Mouse (Mus musculus) left cerebral cortex, adult 2 months (tissue): Measurements from ENCODE around the gene Hmga1b. TPM values are rescaled to one million over a fixed set of nuclear protein-coding genes. Genes with fewer than 3 reads are reported as not detected.
"Not testable (repeated sequence)": the region's sequence is repeated elsewhere in the genome, so short reads cannot be mapped to it uniquely, and the experiment has no call there.

Experiments
- DNase-seq, 2 experiments: peaks; one replicate each; pipeline ENCODE4 v3.0.0; 2021 to 2022; ENCODE audit warnings: low spot score in 2 of 2, mixed read lengths in 1 of 2; ENCODE audit errors: extremely low spot score in 1 of 2
- H3K27ac ChIP-seq: fragments of 200-600 bp; 2 replicates; pipeline ENCODE4 v1.8.1; 2022
- H3K4me3 ChIP-seq: fragments of 200-600 bp; 2 replicates; pipeline ENCODE4 v1.8.1; 2022
- CTCF ChIP-seq: fragments of 200-600 bp; IDR thresholded peaks from 2 replicates; pipeline ENCODE4 v1.8.1; 2022; ENCODE audit warnings: antibody characterized with exemption, mild to moderate bottlenecking, moderate library complexity
- intact Hi-C: fragments of 180-260 bp; cut with DNase I; formaldehyde crosslinking; loops from one replicate; pipeline ENCODE4 v1.15.1; 2025
- total RNA-seq, 2 experiments: library from RNA; stranded (reverse); gene quantifications; 2 replicates each; pipeline ENCODE4 v1.2.3; 2021

Hmga1b gene
- total RNA-seq, 2 experiments from 2014 or later: 27.5 to 57.3 TPM

GRCm38 (mm10) chr11:120736424-120736823 lies 26.2 kb upstream of the Hmga1b start:
- intact Hi-C loops: no loop called here
- TF ChIP-seq CTCF: no peak
- Histone ChIP-seq H3K27ac (no peak overlapping the region), H3K4me3 (no peak overlapping the region)
- DNase-seq: no peak

DNA sequence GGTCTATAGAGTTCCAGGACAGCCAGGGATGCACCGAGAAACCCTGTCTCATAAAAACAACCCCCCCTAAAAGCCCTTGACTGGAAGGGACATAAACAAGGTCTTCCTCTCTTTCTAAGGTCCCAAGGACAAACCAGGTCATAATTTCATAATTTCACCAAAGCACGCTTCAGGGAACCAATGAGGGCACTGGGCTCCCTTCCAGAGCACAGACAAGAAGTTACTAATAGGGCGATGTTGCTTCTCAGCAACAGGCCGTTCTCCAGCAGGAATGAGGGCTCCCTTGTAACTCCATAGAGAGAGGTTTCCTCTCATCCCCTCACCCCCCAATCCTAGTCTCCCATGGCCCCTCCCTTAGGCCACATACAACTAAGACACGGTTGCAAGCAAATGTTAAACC lies 21.6 kb upstream of the Hmga1b start:
- Histone ChIP-seq H3K4me3 (no peak overlapping the region), H3K27ac (no peak overlapping the region)
- intact Hi-C loops: no loop called here
- TF ChIP-seq CTCF: no peak
- no peak for DNase-seq

DNA sequence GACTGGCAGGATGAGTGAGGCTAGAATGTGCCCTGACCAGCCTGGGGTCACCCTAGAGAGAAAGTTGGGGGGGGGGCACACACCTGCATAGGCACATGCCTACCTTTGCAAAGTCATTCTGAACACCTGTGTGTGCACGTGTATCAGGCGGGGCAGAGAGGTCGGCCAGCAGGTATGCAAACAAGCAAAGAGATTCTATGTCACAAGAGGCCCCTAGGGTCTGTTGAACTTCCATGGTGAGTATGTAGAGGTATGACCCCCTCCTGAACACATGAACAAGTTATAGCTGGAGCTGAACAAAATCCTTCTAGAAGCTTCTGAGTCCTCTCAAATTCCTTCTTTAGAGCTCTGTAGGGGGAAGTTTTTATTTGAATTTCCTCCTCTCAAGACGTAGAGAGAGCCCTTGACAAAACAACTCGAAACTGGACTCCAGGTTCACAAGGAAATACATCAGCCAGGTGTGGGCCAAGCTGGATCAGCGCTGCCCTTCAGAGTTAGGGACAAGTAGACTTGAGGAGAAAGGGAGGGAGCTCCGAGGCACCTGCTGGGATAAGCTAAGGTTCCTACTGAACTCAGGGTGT lies 18.4 kb upstream of the Hmga1b start:
- no peak for TF ChIP-seq CTCF
- DNase-seq: no peak
- H3K27ac ChIP-seq: no peak overlapping the region
- no peak overlapping the region for H3K4me3 ChIP-seq
- intact Hi-C loops: no loop called here

- TF ChIP-seq CTCF: no peak
- intact Hi-C loops: no loop called here
- no peak for DNase-seq
- Histone ChIP-seq H3K4me3 (no peak overlapping the region), H3K27ac (no peak overlapping the region)
Observed at GRCm38 (mm10) chr11:120747974-120748373, 14.6 kb upstream of the Hmga1b start.

GRCm38 (mm10) chr11:120749430-120749829 lies 13.2 kb upstream of the Hmga1b start:
- Histone ChIP-seq H3K27ac (no peak overlapping the region), H3K4me3 (no peak overlapping the region)
- intact Hi-C loops: no loop called here
- peak; percentile 49 for TF ChIP-seq CTCF
- DNase-seq: no peak

- no peak for DNase-seq
- H3K4me3 ChIP-seq: no peak overlapping the region
- no peak for TF ChIP-seq CTCF
- H3K27ac ChIP-seq: no peak overlapping the region
- intact Hi-C loops: no loop called here
Observed at GRCm38 (mm10) chr11:120751606-120752005, 11.0 kb upstream of the Hmga1b start.

DNA sequence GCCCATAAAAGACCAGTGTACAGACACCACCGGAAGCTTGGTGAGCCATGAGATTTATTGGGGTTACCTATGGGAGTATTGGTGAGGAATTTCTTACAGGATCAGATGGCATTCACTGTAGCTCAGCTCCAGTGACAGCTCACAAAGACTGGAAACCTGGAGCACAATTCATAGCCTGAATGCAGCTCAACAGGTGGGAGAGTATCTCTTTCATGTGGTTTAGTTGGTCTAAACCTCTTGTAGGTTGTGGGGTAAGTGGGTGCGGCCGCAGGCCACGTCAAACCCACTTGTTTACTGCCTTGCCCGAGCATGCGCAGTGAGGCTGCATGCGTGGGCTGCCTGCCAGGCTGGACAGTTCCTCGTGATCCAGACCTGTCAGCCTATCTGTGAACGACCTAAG lies 2.4 kb upstream of the Hmga1b start:
- DNase-seq: no peak
- intact Hi-C loops: no loop called here
- no peak for TF ChIP-seq CTCF
- no peak overlapping the region for H3K27ac ChIP-seq
- H3K4me3 ChIP-seq: no peak overlapping the region

DNA sequence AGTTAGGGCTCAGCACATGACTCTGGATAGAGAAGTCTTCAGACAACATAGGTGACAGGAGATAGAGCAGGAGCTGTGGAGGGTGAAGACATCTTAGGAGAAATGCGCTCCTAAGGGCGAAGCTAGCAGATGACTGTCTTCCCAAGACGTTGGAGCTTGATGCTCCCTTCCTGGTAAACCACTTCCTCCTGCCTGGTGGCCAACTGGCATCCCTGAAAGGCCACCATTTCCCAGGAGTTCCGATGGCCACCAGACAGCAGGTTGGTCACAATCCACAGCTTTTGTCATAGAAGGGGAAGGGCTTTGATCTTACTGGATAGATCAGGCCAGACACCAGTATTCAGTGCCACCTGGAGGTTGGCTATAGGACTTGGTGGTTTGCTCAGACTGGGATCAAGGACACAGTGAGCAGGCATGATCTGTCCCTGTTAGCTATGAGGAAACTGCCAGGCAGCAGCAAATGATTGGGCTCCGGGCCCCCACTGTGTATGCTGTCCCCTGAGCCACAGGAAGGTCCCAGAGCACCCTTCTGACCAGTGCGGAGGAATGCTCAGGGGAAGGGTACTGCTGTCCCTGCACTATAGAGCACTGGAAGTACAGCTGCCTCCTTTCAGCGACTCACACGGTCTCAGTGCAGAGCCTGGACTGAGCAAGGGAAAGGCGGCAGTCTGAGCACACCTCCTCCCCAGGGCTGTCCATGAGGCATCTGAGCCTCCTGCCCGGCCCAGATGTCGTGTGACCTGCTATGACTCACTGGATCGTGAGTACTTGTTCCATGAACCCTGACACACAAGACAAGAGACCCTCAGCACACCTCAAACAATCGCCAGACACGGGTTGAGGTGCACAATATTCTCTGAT lies 553 bp upstream of the Hmga1b start:
- intact Hi-C loops: no loop called here
- H3K27ac ChIP-seq: no peak overlapping the region
- no peak for DNase-seq
- no peak overlapping the region for H3K4me3 ChIP-seq
- no peak for TF ChIP-seq CTCF

- H3K27ac ChIP-seq, DNase-seq, intact Hi-C loops, H3K4me3 ChIP-seq: not testable (repeated sequence)
Observed at GRCm38 (mm10) chr11:120763121-120763999, 766 bp downstream of the Hmga1b start.

- intact Hi-C loops, H3K4me3 ChIP-seq, H3K27ac ChIP-seq, DNase-seq: not testable (repeated sequence)
Observed at GRCm38 (mm10) chr11:120767023-120767422, 4.4 kb downstream of the Hmga1b start.

DNA sequence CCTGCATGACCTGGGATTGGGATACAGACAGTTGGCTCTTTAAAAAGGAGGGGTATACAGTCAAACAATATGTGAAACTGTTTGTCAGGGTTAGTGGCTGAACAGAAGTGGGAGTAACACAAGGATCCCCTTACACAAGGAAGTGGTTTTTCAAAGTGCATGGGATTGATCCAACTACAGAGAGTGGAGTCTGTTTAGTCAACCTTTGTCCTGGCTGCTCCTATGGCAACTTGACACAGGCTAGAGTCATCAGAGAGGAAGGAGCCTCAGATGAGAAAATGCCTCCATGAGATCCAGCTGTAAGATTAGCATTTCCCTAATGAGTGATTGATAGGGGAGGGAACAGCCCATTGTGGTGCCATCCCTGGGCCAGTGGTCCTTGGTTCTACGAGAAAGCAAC lies 5.6 kb downstream of the Hmga1b start:
- no peak for DNase-seq
- intact Hi-C loops: no loop called here
- Histone ChIP-seq H3K4me3 (no peak overlapping the region), H3K27ac (no peak overlapping the region)
- TF ChIP-seq CTCF: no peak

GRCm38 (mm10) chr11:120772749-120773148 lies 10.2 kb downstream of the Hmga1b start:
- no peak for DNase-seq
- H3K27ac ChIP-seq: no peak overlapping the region
- no peak for TF ChIP-seq CTCF
- no peak overlapping the region for H3K4me3 ChIP-seq
- intact Hi-C loops: loop anchor here (10.0 kb wide), 1 partner anchor 118 kb away; no protein-coding TSS in a partner anchor
